In genomic region chrX:38642183-38642582, GRCm38 (mm10) we compare ENCODE assay signal across 26 mouse cellular contexts. TPM values are rescaled to one million over a fixed set of nuclear protein-coding genes. Genes with fewer than 3 reads are reported as not detected.
A peak's percentile ranks its signal among the peaks of the same experiment; 100 is the strongest.
DNase-seq lines count a peak whose midpoint lies in the region; ATAC-seq and TF ChIP-seq lines count a peak whose summit lies in the region.
"Had no signal": no experiment of that assay in that cellular context is flagged by ENCODE, and none has a peak within 500 bp of the region (broad histone marks: within the 10 kb centered on the region; RNA-seq: fewer than 3 reads in every experiment).

No protein-coding gene starts in this region.

- H3K9me3 ChIP-seq in intestine, embryonic 15.5 days, result no peaks in the 10 kb centered on the region
- no peaks in the 10 kb centered on the region for H3K9me3 ChIP-seq in intestine, postnatal 0 days (ENCODE audit: control insufficient read depth)
- no peaks in the 10 kb centered on the region for H3K9me3 ChIP-seq in intestine, embryonic 16.5 days (ENCODE audit: control insufficient read depth, low read length)
- H3K9me3 ChIP-seq in hindbrain, embryonic 16.5 days (ENCODE audit: control insufficient read depth, low read length), result no peaks in the 10 kb centered on the region
- H3K9me3 ChIP-seq: embryonic facial prominence, embryonic 13.5 days; forebrain, embryonic 15.5 days; heart, embryonic 12.5 days; limb, embryonic 12.5 days had no signal

- no peak for TF ChIP-seq CTCF in intestine, postnatal 0 days (IDR thresholded peaks at IDR 0.05; ENCODE audit: low read depth)

- ATAC-seq in intestine, embryonic 15.5 days, result peak; percentile 11; the same call in 1 of the 2 replicates
- ATAC-seq in intestine, postnatal 0 days, result no peak
- ATAC-seq in common myeloid progenitor, adult 5-6 weeks (replicated peaks; ENCODE audit: low read depth, poor library complexity, severe bottlenecking), result peak; percentile 95
- peak; percentile 22 for ATAC-seq in intestine, embryonic 16.5 days
- no peak for ATAC-seq in hindbrain, embryonic 16.5 days
- ATAC-seq: forebrain, embryonic 15.5 days; midbrain, embryonic 16.5 days; Patski had no signal

- peak overlapping the region; percentile 44; the same call in 1 of the 2 replicates for H3K27ac ChIP-seq in intestine, embryonic 15.5 days
- no peak overlapping the region; the same call in 1 of the 2 replicates for H3K27ac ChIP-seq in intestine, postnatal 0 days (ENCODE audit: low read depth, low read length)
- H3K27ac ChIP-seq in intestine, embryonic 16.5 days (ENCODE audit: low read length), result peak overlapping the region; percentile 58
- H3K27ac ChIP-seq in hindbrain, embryonic 16.5 days (ENCODE audit: low read depth, low read length), result no peak overlapping the region
- H3K27ac ChIP-seq: embryonic facial prominence, embryonic 13.5 days; forebrain, embryonic 15.5 days; hindbrain, embryonic 14.5 days; kidney, postnatal 0 days; layer of hippocampus, adult 2 months; liver, embryonic 14.5 days; stomach, postnatal 0 days had no signal

- no peak overlapping the region for H3K4me3 ChIP-seq in intestine, embryonic 15.5 days (replicated peaks)
- H3K4me3 ChIP-seq in intestine, postnatal 0 days (ENCODE audit: low read depth, low read length), result no peak overlapping the region
- no peak overlapping the region for H3K4me3 ChIP-seq in intestine, embryonic 16.5 days (ENCODE audit: low read length)
- no peak overlapping the region for H3K4me3 ChIP-seq in hindbrain, embryonic 16.5 days (ENCODE audit: low read length)
- H3K4me3 ChIP-seq: embryonic facial prominence, embryonic 13.5 days; forebrain, embryonic 15.5 days; heart, embryonic 12.5 days; layer of hippocampus, adult 2 months; limb, embryonic 12.5 days had no signal

- intact Hi-C loops in heart, postnatal 36 days (cut with DNase I), result no loop called here

- no peaks in the 10 kb centered on the region for H3K36me3 ChIP-seq in intestine, embryonic 15.5 days
- no peaks in the 10 kb centered on the region for H3K36me3 ChIP-seq in intestine, postnatal 0 days (ENCODE audit: control insufficient read depth, insufficient read depth)
- no peaks in the 10 kb centered on the region for H3K36me3 ChIP-seq in intestine, embryonic 16.5 days (ENCODE audit: control insufficient read depth, insufficient read depth, low read length)
- H3K36me3 ChIP-seq in hindbrain, embryonic 16.5 days (ENCODE audit: control insufficient read depth, insufficient read depth, low read length), result no peaks in the 10 kb centered on the region
- H3K36me3 ChIP-seq: embryonic facial prominence, embryonic 13.5 days; forebrain, embryonic 15.5 days; heart, embryonic 12.5 days; limb, embryonic 12.5 days had no signal

- no peaks in the 10 kb centered on the region for H3K27me3 ChIP-seq in intestine, embryonic 15.5 days (replicated peaks)
- no peaks in the 10 kb centered on the region for H3K27me3 ChIP-seq in intestine, postnatal 0 days (replicated peaks; ENCODE audit: control insufficient read depth, insufficient read depth, low read length)
- no peaks in the 10 kb centered on the region for H3K27me3 ChIP-seq in intestine, embryonic 16.5 days (replicated peaks; ENCODE audit: control insufficient read depth, insufficient read depth, low read length)
- H3K27me3 ChIP-seq in hindbrain, embryonic 16.5 days (replicated peaks; ENCODE audit: control insufficient read depth, insufficient read depth, low read length), result no peaks in the 10 kb centered on the region
- H3K27me3 ChIP-seq: embryonic facial prominence, embryonic 13.5 days; forebrain, embryonic 15.5 days; heart, embryonic 12.5 days; limb, embryonic 12.5 days had no signal

- DNase-seq in monocyte, adult 2 months (ENCODE audit: low read depth in 1 of 2, low spot score in 2 of 2), result peak; percentile 13 to 20
- DNase-seq in heart, postnatal 36 days, result no peak
- DNase-seq: adrenal gland, adult 8-10 months; cerebellum, adult 11 months; cerebellum, postnatal 10 days; gastrocnemius, postnatal 36 days; heart, postnatal 14 days; kidney, adult 11 months; retina, postnatal 1 day; right cerebral cortex, postnatal 4 days had no signal

- no peaks in the 10 kb centered on the region for H3K4me1 ChIP-seq in intestine, embryonic 15.5 days (replicated peaks)
- no peaks in the 10 kb centered on the region for H3K4me1 ChIP-seq in intestine, postnatal 0 days (replicated peaks; ENCODE audit: control insufficient read depth, insufficient read depth, low read length)
- H3K4me1 ChIP-seq in intestine, embryonic 16.5 days (ENCODE audit: control insufficient read depth, insufficient read depth, low read length), result no peaks in the 10 kb centered on the region
- no peaks in the 10 kb centered on the region for H3K4me1 ChIP-seq in hindbrain, embryonic 16.5 days (ENCODE audit: control insufficient read depth, insufficient read depth, low read depth, low read length)
- H3K4me1 ChIP-seq: embryonic facial prominence, embryonic 13.5 days; forebrain, embryonic 15.5 days; heart, embryonic 12.5 days; limb, embryonic 12.5 days had no signal

- WGBS in intestine, embryonic 15.5 days, result 41% methylated on average over 4 of the region's 4 CpGs
- 36% methylated on average over 4 of the region's 4 CpGs for WGBS in intestine, postnatal 0 days
- WGBS in intestine, embryonic 16.5 days, result 46% methylated on average over 4 of the region's 4 CpGs
- 75% methylated on average over 4 of the region's 4 CpGs for WGBS in hindbrain, embryonic 16.5 days

- H3K4me2 ChIP-seq in intestine, embryonic 15.5 days (replicated peaks), result no peak overlapping the region
- H3K4me2 ChIP-seq in intestine, postnatal 0 days (replicated peaks; ENCODE audit: low read depth), result no peak overlapping the region
- no peak overlapping the region for H3K4me2 ChIP-seq in intestine, embryonic 16.5 days (ENCODE audit: low read depth, low read length)
- H3K4me2 ChIP-seq in hindbrain, embryonic 16.5 days (ENCODE audit: low read length), result no peak overlapping the region
- H3K4me2 ChIP-seq: embryonic facial prominence, embryonic 13.5 days; forebrain, embryonic 15.5 days; heart, embryonic 12.5 days; hindbrain, embryonic 14.5 days; limb, embryonic 12.5 days had no signal

- no peak overlapping the region for H3K9ac ChIP-seq in intestine, embryonic 15.5 days
- no peak overlapping the region for H3K9ac ChIP-seq in intestine, postnatal 0 days (ENCODE audit: low read depth, low read length)
- H3K9ac ChIP-seq in intestine, embryonic 16.5 days (ENCODE audit: low read depth, low read length), result no peak overlapping the region
- no peak overlapping the region for H3K9ac ChIP-seq in hindbrain, embryonic 16.5 days (ENCODE audit: low read depth, low read length)
- H3K9ac ChIP-seq: embryonic facial prominence, embryonic 13.5 days; forebrain, embryonic 15.5 days; heart, embryonic 12.5 days; hindbrain, embryonic 14.5 days; limb, embryonic 12.5 days; liver, embryonic 14.5 days had no signal

RNA-seq across cellular contexts. Expression of gene C1galt1c1, which starts 7.3 kb away (rescaled TPM):
- 57.8 and 60.9 TPM in 2 replicates for polyA plus RNA-seq in intestine, embryonic 15.5 days (2015; fragmentation: Nextera tagmentation; extraction: Ambion mirVana)
- polyA plus RNA-seq in intestine, postnatal 0 days (2015; fragmentation: Nextera tagmentation; extraction: Ambion mirVana), result 61.8 and 68.9 TPM in 2 replicates
- 26.7 and 38.4 TPM in 2 replicates for total RNA-seq in common myeloid progenitor, adult 5-6 weeks (2017)
- 65.3 and 71.5 TPM in 2 replicates for polyA plus RNA-seq in intestine, embryonic 16.5 days (2015; fragmentation: Nextera tagmentation; extraction: Ambion mirVana)
- total RNA-seq in heart, postnatal 36 days (2021), result 10 to 100 TPM; 11.2 to 13.0 TPM
- 32.2 and 35.3 TPM in 2 replicates for polyA plus RNA-seq in hindbrain, embryonic 16.5 days (2015; fragmentation: Nextera tagmentation; extraction: Ambion mirVana)

RNA-seq across cellular contexts. Expression of gene Mcts1, which starts 41.8 kb away (rescaled TPM):
- 95.2 and 104 TPM in 2 replicates for polyA plus RNA-seq in intestine, embryonic 15.5 days (2015; fragmentation: Nextera tagmentation; extraction: Ambion mirVana)
- 93.5 and 94.7 TPM in 2 replicates for polyA plus RNA-seq in intestine, postnatal 0 days (2015; fragmentation: Nextera tagmentation; extraction: Ambion mirVana)
- 48.8 and 50.3 TPM in 2 replicates for total RNA-seq in common myeloid progenitor, adult 5-6 weeks (2017)
- 91.5 and 101 TPM in 2 replicates for polyA plus RNA-seq in intestine, embryonic 16.5 days (2015; fragmentation: Nextera tagmentation; extraction: Ambion mirVana)
- 10 to 100 TPM; 40.2 to 42.9 TPM for total RNA-seq in heart, postnatal 36 days (2021)
- 173 and 181 TPM in 2 replicates for polyA plus RNA-seq in hindbrain, embryonic 16.5 days (2015; fragmentation: Nextera tagmentation; extraction: Ambion mirVana)

Comparison
In these comparisons a context has a peak if more than half of its experiments do, and no peak if none do; other contexts are left out.
1. ATAC-seq: peak in intestine, embryonic 15.5 days (single experiment), common myeloid progenitor, adult 5-6 weeks (single experiment) and intestine, embryonic 16.5 days (single experiment); none in intestine, postnatal 0 days (single experiment) and hindbrain, embryonic 16.5 days (single experiment).
2. H3K27ac ChIP-seq: peak in intestine, embryonic 15.5 days (single experiment) and intestine, embryonic 16.5 days (single experiment); none in intestine, postnatal 0 days (single experiment) and hindbrain, embryonic 16.5 days (single experiment).
3. DNase-seq: peak in monocyte, adult 2 months (2 of 2); none in heart, postnatal 36 days (0 of 2).